Comparison of ENCODE assay signal across 9 mouse cellular contexts in genomic region chrX:142372393-142372792, GRCm38 (mm10). TPM values are rescaled to one million over a fixed set of nuclear protein-coding genes. Genes with fewer than 3 reads are reported as not detected.
A peak's percentile ranks its signal among the peaks of the same experiment; 100 is the strongest.
DNase-seq lines count a peak whose midpoint lies in the region; ATAC-seq lines count a peak whose summit lies in the region.
"Had no signal": no experiment of that assay in that cellular context is flagged by ENCODE, and none has a peak within 500 bp of the region (broad histone marks: within the 10 kb centered on the region; RNA-seq: fewer than 3 reads in every experiment).

No protein-coding gene starts in this region.

- no peaks in the 10 kb centered on the region for H3K36me3 ChIP-seq in limb, embryonic 11.5 days (ENCODE audit: control insufficient read depth, insufficient read depth, low read length)
- no peaks in the 10 kb centered on the region for H3K36me3 ChIP-seq in intestine, embryonic 15.5 days
- H3K36me3 ChIP-seq: liver, embryonic 13.5 days had no signal

- H3K27ac ChIP-seq in limb, embryonic 11.5 days (replicated peaks; ENCODE audit: low read depth, low read length), result no peak overlapping the region
- no peak overlapping the region for H3K27ac ChIP-seq in intestine, embryonic 15.5 days
- H3K27ac ChIP-seq: liver, embryonic 13.5 days had no signal

- H3K4me3 ChIP-seq in limb, embryonic 11.5 days (ENCODE audit: low read depth, low read length), result no peak overlapping the region
- H3K4me3 ChIP-seq in intestine, embryonic 15.5 days (replicated peaks), result no peak overlapping the region
- H3K4me3 ChIP-seq: liver, embryonic 13.5 days had no signal

- peak; percentile 42 for ATAC-seq in granulocyte monocyte progenitor cell, adult 5-6 weeks (replicated peaks; ENCODE audit: poor library complexity, severe bottlenecking)
- no peak for ATAC-seq in limb, embryonic 11.5 days (ENCODE audit: insufficient number of reproducible peaks, low FRiP score, low TSS enrichment, low read depth)
- ATAC-seq in intestine, embryonic 15.5 days, result no peak

- no peaks in the 10 kb centered on the region for H3K27me3 ChIP-seq in limb, embryonic 11.5 days (ENCODE audit: control insufficient read depth, insufficient read depth, low read length)
- no peaks in the 10 kb centered on the region for H3K27me3 ChIP-seq in intestine, embryonic 15.5 days (replicated peaks)
- H3K27me3 ChIP-seq: liver, embryonic 13.5 days had no signal

- 18% methylated on average over 3 of the region's 3 CpGs for WGBS in limb, embryonic 11.5 days
- 21% methylated on average over 3 of the region's 3 CpGs for WGBS in intestine, embryonic 15.5 days

- no peak overlapping the region for H3K9ac ChIP-seq in limb, embryonic 11.5 days (ENCODE audit: low read length)
- no peak overlapping the region for H3K9ac ChIP-seq in intestine, embryonic 15.5 days
- H3K9ac ChIP-seq: liver, embryonic 13.5 days had no signal

- H3K4me1 ChIP-seq in limb, embryonic 11.5 days (ENCODE audit: control insufficient read depth, insufficient read depth, low read length), result no peaks in the 10 kb centered on the region
- no peaks in the 10 kb centered on the region for H3K4me1 ChIP-seq in intestine, embryonic 15.5 days (replicated peaks)

- DNase-seq in left cerebral cortex, adult 11 months (ENCODE audit: low spot score), result peak; percentile 25
- DNase-seq in left cerebral cortex, adult 8-10 months (ENCODE audit: low spot score in 2 of 2), result no peak
- peak; percentile 61 for DNase-seq in MN1 (ENCODE audit: low spot score)
- peak; percentile 67 for DNase-seq in cerebellum, adult 9-10 months
- peak; percentile 58 for DNase-seq in limb, embryonic 11.5 days (ENCODE audit: low spot score)
- peak; percentile 46 for DNase-seq in right cerebral cortex, postnatal 4 days
- DNase-seq: liver, embryonic 13.5 days had no signal

- no peak overlapping the region for H3K4me2 ChIP-seq in limb, embryonic 11.5 days (ENCODE audit: low read depth, severe bottlenecking)
- no peak overlapping the region for H3K4me2 ChIP-seq in intestine, embryonic 15.5 days (replicated peaks)
- H3K4me2 ChIP-seq: liver, embryonic 13.5 days had no signal

- H3K9me3 ChIP-seq in limb, embryonic 11.5 days (ENCODE audit: control insufficient read depth, low read length), result no peaks in the 10 kb centered on the region
- no peaks in the 10 kb centered on the region for H3K9me3 ChIP-seq in intestine, embryonic 15.5 days
- H3K9me3 ChIP-seq: liver, embryonic 13.5 days had no signal

RNA-seq across cellular contexts. Expression of gene Acsl4, which starts 17.9 kb away (rescaled TPM):
- 10 to 100 TPM; 56.4 to 59.6 (median 56.9) TPM for total RNA-seq in left cerebral cortex, adult 8-10 months (2022)
- 18.2 and 18.6 TPM in 2 replicates for total RNA-seq in granulocyte monocyte progenitor cell, adult 5-6 weeks (2014; fragmentation: Nextera tagmentation)
- 30.2 and 31.4 TPM in 2 replicates for total RNA-seq in granulocyte monocyte progenitor cell, adult 5-6 weeks (2017)
- polyA plus RNA-seq in limb, embryonic 11.5 days (2014; fragmentation: Nextera tagmentation; extraction: Ambion mirVana), result 13.6 and 13.8 TPM in 2 replicates
- polyA plus RNA-seq in intestine, embryonic 15.5 days (2015; fragmentation: Nextera tagmentation; extraction: Ambion mirVana), result 10.9 and 12.6 TPM in 2 replicates

Comparison
In these comparisons a context has a peak if more than half of its experiments do, and no peak if none do; other contexts are left out.
1. DNase-seq: peak in left cerebral cortex, adult 11 months (single experiment), MN1 (single experiment), cerebellum, adult 9-10 months (single experiment), limb, embryonic 11.5 days (single experiment) and right cerebral cortex, postnatal 4 days (single experiment); none in left cerebral cortex, adult 8-10 months (0 of 2).